Mouse (Mus musculus) neural tube, embryonic 14.5 days (tissue): ENCODE measurements around the gene Hyal3. TPM values are rescaled to one million over a fixed set of nuclear protein-coding genes. Genes with fewer than 3 reads are reported as not detected.
A peak's percentile ranks its signal among the peaks of the same experiment; 100 is the strongest.

Source experiments
- ATAC-seq: fragments of 200-750 bp; cut with Nextera tagmentation; 2 replicates; pipeline ENCODE4 v1.8.0; 2017; ENCODE audit warnings: low read depth, mild to moderate bottlenecking, moderate TSS enrichment, moderate library complexity
- H3K27ac ChIP-seq: fragments of 300-500 bp; sonication (generic); 2 replicates; pipeline ENCODE4 v1.5.1; 2014; ENCODE audit warnings: low read depth, mild to moderate bottlenecking, control low read depth, low read length, moderate library complexity, mixed read lengths
- H3K27me3 ChIP-seq: fragments of 300-500 bp; sonication (generic); 2 replicates; pipeline ENCODE4 v1.6.1; 2014; ENCODE audit warnings: low read length; ENCODE audit not compliant: control insufficient read depth, insufficient read depth
- H3K36me3 ChIP-seq: fragments of 300-500 bp; sonication (generic); 2 replicates; pipeline ENCODE4 v1.6.1; 2014; ENCODE audit warnings: low read length, mixed read lengths; ENCODE audit not compliant: control insufficient read depth, insufficient read depth
- H3K4me1 ChIP-seq: fragments of 300-500 bp; sonication (generic); 2 replicates; pipeline ENCODE4 v1.6.1; 2014; ENCODE audit warnings: low read length; ENCODE audit not compliant: control insufficient read depth, insufficient read depth
- H3K4me2 ChIP-seq: fragments of 300-500 bp; sonication (generic); 2 replicates; pipeline ENCODE4 v1.6.1; 2014; ENCODE audit warnings: mild to moderate bottlenecking, low read depth, low read length, control low read depth
- H3K4me3 ChIP-seq: fragments of 300-500 bp; sonication (generic); 2 replicates; pipeline ENCODE4 v1.5.1; 2014; ENCODE audit warnings: low read depth, low read length, control low read depth, mixed read lengths
- H3K9ac ChIP-seq: fragments of 300-500 bp; sonication (generic); replicated peaks from 2 replicates; pipeline ENCODE4 v1.6.1; 2014; ENCODE audit warnings: low read depth, mild to moderate bottlenecking, control low read depth, low read length, mixed read lengths
- H3K9me3 ChIP-seq: fragments of 300-500 bp; sonication (generic); 2 replicates; pipeline ENCODE4 v1.6.1; 2016; ENCODE audit warnings: low read length; ENCODE audit not compliant: control insufficient read depth
- WGBS: fragments of 180-500 bp; shearing (Covaris S2); extraction: QIAGEN DNeasy Blood & Tissue Kit; methylation state at CpG from one replicate; pipeline ENCODE4 v1.1.7; 2014; 5-methylcytosine and 5-hydroxymethylcytosine counted together
- polyA plus RNA-seq: library from polyadenylated mRNA; unstranded; fragments of >200 nt; fragmentation: Nextera tagmentation; extraction: Ambion mirVana; gene quantifications from 2 replicates; pipeline ENCODE4 v1.2.1, GENCODE M21; 2014

Hyal3 gene
- polyA plus RNA-seq, 1 experiment from 2014 or later, result 2.1 TPM

DNA sequence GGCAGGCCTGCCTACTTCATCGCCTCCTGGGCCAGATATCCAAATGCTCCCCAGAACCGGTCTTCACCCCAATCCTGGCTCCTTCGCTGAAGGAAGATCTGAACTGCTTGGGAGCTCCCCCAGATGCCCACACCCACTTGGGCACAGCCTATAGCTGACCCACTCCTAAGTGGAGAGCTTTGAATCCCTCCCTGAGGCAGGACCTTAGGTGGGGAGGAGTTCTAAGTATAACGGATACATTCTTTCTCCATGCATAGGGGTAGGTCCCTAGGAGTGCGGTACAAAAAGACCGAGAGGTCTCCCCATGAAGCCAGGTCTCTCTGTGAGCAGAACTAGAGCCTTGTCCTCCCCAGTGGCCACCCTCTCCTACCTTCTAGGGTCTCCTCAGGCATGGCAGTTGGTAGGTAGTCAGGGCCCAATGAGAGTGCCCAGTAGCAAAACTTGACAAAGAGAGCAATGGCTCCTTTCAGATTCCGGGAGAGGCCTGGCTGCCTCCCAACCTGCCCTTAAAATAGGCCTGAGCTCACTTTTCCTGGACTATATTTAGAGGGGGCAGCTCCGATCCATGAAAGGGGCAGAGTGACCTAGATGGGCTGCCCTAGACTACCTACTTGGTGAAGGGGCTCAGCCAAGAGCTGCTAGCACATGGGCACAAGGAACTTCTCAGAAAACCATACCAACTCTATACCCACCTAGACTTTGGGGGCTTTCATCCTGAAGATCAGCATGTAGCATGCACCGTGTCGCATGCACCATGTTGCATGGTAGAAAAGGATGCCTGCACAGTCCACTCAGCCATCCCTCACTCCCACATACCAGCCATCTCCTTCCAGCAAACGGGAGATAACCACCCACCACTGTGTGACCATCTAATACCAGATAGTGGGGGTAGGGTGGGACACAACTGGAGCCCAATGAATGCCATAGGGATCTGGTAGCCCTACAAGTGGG lies 16.3 kb downstream of the Hyal3 start:
- no peak for ATAC-seq
- WGBS, result 92% methylated on average over 11 of the region's 11 CpGs
- Histone ChIP-seq H3K4me3 (no peak overlapping the region), H3K4me2 (no peak overlapping the region), H3K9ac (no peak overlapping the region), H3K4me1 (no peaks in the 10 kb centered on the region), H3K27ac (no peak overlapping the region), H3K9me3 (no peaks in the 10 kb centered on the region), H3K36me3 (peaks cover 8% of the 10 kb centered on the region), H3K27me3 (no peaks in the 10 kb centered on the region)

DNA sequence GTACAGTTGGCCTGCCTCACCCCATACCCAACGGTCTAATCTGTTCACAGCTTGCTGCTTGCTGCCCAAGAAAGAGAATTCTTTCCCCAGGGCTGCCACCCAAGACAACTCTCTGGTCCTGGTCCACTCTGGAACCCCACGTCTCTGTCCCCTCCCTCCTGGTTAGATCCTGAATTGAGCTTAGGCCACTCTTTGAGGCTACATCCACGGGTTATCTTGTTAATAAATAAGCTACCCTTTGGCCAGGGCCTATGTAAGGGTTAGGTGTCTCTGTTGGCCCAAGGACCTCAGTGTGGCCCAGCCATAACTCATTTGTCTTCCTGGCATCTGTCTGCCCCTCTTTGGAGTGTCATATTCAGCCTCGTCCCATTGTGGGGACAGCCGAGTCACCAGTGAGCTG lies 17.8 kb downstream of the Hyal3 start:
- Histone ChIP-seq H3K27ac (no peak overlapping the region), H3K4me2 (no peak overlapping the region), H3K4me3 (no peak overlapping the region), H3K9me3 (no peaks in the 10 kb centered on the region), H3K9ac (no peak overlapping the region), H3K4me1 (no peaks in the 10 kb centered on the region), H3K27me3 (no peaks in the 10 kb centered on the region), H3K36me3 (peaks cover 7% of the 10 kb centered on the region; the same call in 1 of the 2 replicates)
- ATAC-seq, result no peak
- WGBS, result 77% methylated on average over 5 of the region's 5 CpGs

DNA sequence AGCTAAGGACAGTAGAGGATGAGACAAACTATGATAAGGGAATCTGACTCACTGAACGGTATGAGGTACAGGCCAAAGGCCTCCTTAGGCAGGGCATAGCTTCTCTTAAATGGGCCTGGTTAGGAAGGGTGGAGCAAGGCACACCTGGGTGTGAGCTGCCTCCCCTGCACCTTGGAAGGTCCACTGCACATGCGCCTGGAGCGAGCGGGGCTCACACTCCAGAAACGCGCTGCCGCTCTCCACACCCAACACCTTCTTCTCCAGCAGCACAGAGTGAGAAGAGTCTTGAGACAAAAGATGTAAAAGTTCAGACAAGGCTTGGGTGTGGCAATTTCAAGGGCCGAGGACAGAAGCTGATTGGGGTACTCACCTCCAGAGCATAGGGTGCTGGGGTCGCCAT lies 18.8 kb downstream of the Hyal3 start:
- Histone ChIP-seq H3K4me2 (no peak overlapping the region), H3K4me3 (no peak overlapping the region), H3K9ac (no peak overlapping the region), H3K27ac (no peak overlapping the region), H3K36me3 (no peaks in the 10 kb centered on the region), H3K4me1 (0 out of 2 replicates have a peak, but pooled peaks cover 3% of the 10 kb centered on the region), H3K27me3 (no peaks in the 10 kb centered on the region), H3K9me3 (no peaks in the 10 kb centered on the region)
- no peak for ATAC-seq
- 90% methylated on average over 9 of the region's 9 CpGs for WGBS

DNA sequence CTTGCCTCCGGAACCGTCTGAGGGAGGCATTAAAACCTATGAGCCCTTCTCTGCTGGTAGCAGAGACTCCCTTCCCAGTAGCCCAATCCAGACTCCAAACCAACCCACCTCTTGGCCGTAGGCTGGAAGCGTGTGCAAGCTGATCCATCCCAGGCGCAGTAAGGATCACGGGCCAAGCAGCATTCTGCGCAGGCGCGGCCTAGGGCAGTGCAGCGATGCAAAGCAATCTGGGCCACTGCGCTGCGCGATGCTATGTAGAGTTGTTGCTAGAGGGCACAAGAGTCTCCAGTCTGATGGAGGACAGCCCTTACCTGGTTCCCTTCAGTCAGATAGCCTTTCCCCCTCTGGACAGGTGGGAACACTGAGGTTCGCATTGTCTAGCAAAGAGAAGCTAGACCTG lies 19.2 kb downstream of the Hyal3 start:
- no peak overlapping the region for H3K4me3 ChIP-seq
- WGBS, result 65% methylated on average over 14 of the region's 14 CpGs

DNA sequence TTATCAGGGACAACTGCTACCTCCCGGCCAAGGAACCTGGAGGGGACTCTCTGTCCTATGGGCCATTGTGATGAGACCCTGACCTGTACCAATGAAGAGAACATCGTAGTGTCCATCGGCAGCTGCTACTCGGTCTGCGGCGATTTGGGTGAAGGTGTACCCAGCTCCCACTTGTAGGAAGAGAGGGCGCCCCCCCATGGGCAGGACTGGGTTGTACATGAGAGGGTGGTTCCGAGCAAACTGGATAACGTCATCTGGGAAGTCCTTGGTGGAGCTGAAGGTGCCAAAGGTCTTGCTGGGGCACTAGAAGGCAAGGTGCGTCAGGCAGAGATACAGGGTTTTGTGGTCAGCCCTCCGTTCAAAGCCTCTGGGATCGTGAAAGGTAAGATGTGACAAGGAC lies 20.1 kb downstream of the Hyal3 start:
- Histone ChIP-seq H3K36me3 (no peaks in the 10 kb centered on the region), H3K9ac (no peak overlapping the region), H3K4me2 (no peak overlapping the region), H3K4me3 (no peak overlapping the region), H3K4me1 (0 out of 2 replicates have a peak, but pooled peaks cover 8% of the 10 kb centered on the region), H3K27ac (no peak overlapping the region), H3K9me3 (no peaks in the 10 kb centered on the region), H3K27me3 (no peaks in the 10 kb centered on the region)
- WGBS, result 80% methylated on average over 12 of the region's 12 CpGs
- no peak for ATAC-seq

More for the DNA sequence above, 19.2 kb downstream of the Hyal3 start:
- Histone ChIP-seq H3K9me3 (no peaks in the 10 kb centered on the region), H3K4me1 (0 out of 2 replicates have a peak, but pooled peaks cover 7% of the 10 kb centered on the region), H3K9ac (no peak overlapping the region), H3K36me3 (no peaks in the 10 kb centered on the region), H3K4me2 (no peak overlapping the region), H3K27ac (no peak overlapping the region), H3K27me3 (no peaks in the 10 kb centered on the region)
- 0 out of 2 replicates have a peak, but pooled peaks have one; percentile 29 for ATAC-seq

DNA sequence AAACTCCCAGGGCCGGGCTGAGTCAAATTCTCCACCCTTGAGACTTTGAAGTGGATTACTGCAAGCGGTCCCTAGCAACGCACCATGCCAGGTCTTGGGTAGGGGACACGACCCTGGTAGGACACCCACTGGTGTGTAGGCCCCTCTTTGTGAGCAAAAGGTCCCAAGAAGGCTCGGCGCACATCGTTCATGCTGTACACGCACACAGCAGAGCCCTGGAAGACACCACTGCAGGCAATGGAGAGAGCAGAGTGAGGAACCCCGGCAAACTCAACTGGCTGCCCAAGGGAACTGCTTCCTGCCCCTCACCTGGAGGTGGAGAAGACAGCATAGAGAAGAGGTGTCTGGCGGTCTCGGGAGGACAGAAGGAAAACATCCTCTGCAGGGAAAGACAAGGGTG lies 20.7 kb downstream of the Hyal3 start:
- Histone ChIP-seq H3K36me3 (no peaks in the 10 kb centered on the region), H3K27ac (no peak overlapping the region), H3K4me3 (no peak overlapping the region), H3K4me2 (no peak overlapping the region), H3K4me1 (0 out of 2 replicates have a peak, but pooled peaks cover 8% of the 10 kb centered on the region), H3K9me3 (no peaks in the 10 kb centered on the region), H3K27me3 (no peaks in the 10 kb centered on the region), H3K9ac (no peak overlapping the region)
- no peak for ATAC-seq
- 82% methylated on average over 11 of the region's 11 CpGs for WGBS

DNA sequence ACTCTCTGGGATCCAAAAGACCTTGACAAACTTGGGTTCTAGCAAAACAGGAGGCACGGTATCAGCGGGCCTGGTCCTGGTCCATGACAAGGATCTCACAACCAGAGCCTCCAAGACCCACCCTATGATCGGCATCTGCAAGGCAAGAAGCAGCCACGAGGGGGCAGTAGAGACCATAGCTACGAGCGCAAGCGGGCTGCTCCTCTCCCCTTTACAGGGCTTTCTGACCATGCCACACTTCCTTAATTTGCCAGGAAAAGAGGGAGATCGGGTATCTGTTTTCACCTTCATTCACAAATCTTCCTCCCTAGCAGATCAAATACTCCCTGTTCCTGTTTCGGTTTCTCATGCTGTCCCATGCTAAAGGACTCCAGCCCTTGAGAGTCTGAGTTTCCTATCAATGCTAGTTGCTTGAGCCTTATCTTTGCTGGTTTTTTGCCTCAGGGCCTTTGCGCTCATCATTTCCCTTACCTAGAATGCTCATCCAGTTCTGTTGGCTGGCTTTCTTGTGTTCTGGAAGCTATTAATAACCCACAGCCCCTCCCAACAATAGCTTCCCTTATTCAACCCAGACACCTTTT lies 21.5 kb downstream of the Hyal3 start:
- no peaks in the 10 kb centered on the region for H3K36me3 ChIP-seq
- no peak overlapping the region for H3K4me2 ChIP-seq
- no peak overlapping the region for H3K4me3 ChIP-seq
- H3K4me1 ChIP-seq, result 0 out of 2 replicates have a peak, but pooled peaks cover 8% of the 10 kb centered on the region
- no peaks in the 10 kb centered on the region for H3K9me3 ChIP-seq
- no peaks in the 10 kb centered on the region for H3K27me3 ChIP-seq
- ATAC-seq, result peak; percentile 68; the same call in 1 of the 2 replicates
- H3K9ac ChIP-seq, result no peak overlapping the region
- H3K27ac ChIP-seq, result peak overlapping the region; percentile 10; the same call in 1 of the 2 replicates
- 15% methylated on average over 10 of the region's 10 CpGs for whole genome bisulfite sequencing

DNA sequence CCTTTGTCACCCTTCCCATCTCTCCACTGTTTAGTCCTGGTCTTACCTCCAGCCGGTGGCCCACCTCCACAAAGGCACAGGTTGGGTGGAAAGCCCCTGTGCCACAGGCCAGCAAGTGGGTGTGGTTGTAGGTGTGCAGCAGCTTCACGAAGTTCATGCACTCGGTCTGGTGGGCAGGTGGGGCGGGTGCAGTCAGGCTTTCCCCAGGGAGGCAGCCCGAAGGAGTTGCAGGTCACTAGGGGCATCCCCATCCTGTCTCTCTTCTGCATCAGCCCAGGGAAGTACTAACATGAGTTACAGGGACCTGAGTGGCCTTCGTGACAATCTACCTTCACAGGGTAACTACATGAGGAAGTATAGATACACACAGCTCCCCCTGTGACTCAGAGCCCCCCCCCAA lies 22.6 kb downstream of the Hyal3 start:
- Histone ChIP-seq H3K4me3 (no peak overlapping the region), H3K27me3 (no peaks in the 10 kb centered on the region), H3K4me1 (0 out of 2 replicates have a peak, but pooled peaks cover 15% of the 10 kb centered on the region), H3K4me2 (no peak overlapping the region), H3K9me3 (no peaks in the 10 kb centered on the region), H3K27ac (no peak overlapping the region), H3K36me3 (no peaks in the 10 kb centered on the region), H3K9ac (no peak overlapping the region)
- 78% methylated on average over 6 of the region's 6 CpGs for WGBS
- no peak for ATAC-seq
